Mouse (Mus musculus) kidney, embryonic 15.5 days (tissue): ENCODE measurements around the gene Tnpo3. TPM values are rescaled to one million over a fixed set of nuclear protein-coding genes. Genes with fewer than 3 reads are reported as not detected.
A peak's percentile ranks its signal among the peaks of the same experiment; 100 is the strongest.

ENCODE experiments used
- ATAC-seq: fragments of 200-750 bp; cut with Nextera tagmentation; replicated peaks from 2 replicates; pipeline ENCODE4 v1.8.0; 2017; ENCODE audit warnings: moderate TSS enrichment; ENCODE audit not compliant: low FRiP score
- H3K27ac ChIP-seq: fragments of 300-500 bp; sonication (generic); 2 replicates; pipeline ENCODE4 v1.5.1; 2015; ENCODE audit warnings: mild to moderate bottlenecking, inconsistent platforms
- H3K27me3 ChIP-seq: fragments of 300-500 bp; sonication (generic); 2 replicates; pipeline ENCODE4 v1.6.1; 2015; ENCODE audit warnings: inconsistent platforms
- H3K36me3 ChIP-seq: fragments of 300-500 bp; sonication (generic); 2 replicates; pipeline ENCODE4 v1.6.1; 2015; ENCODE audit warnings: inconsistent platforms
- H3K4me1 ChIP-seq: fragments of 300-500 bp; sonication (generic); 2 replicates; pipeline ENCODE4 v1.6.1; 2015; ENCODE audit warnings: inconsistent platforms
- H3K4me2 ChIP-seq: fragments of 300-500 bp; sonication (generic); 2 replicates; pipeline ENCODE4 v1.6.1; 2015; ENCODE audit warnings: moderate library complexity, mild to moderate bottlenecking, inconsistent platforms
- H3K4me3 ChIP-seq: fragments of 300-500 bp; sonication (generic); replicated peaks from 2 replicates; pipeline ENCODE4 v1.5.1; 2015; ENCODE audit warnings: mild to moderate bottlenecking, inconsistent platforms
- H3K9ac ChIP-seq: fragments of 300-500 bp; sonication (generic); 2 replicates; pipeline ENCODE4 v1.6.1; 2015; ENCODE audit warnings: mild to moderate bottlenecking, inconsistent platforms
- H3K9me3 ChIP-seq: fragments of 300-500 bp; sonication (generic); replicated peaks from 2 replicates; pipeline ENCODE4 v1.6.1; 2016; ENCODE audit warnings: inconsistent platforms
- WGBS: fragments of 180-500 bp; shearing (Covaris S2); methylation state at CpG from one replicate; pipeline ENCODE4 v1.1.7; 2015; ENCODE audit warnings: mixed read lengths; 5-methylcytosine and 5-hydroxymethylcytosine counted together
- polyA plus RNA-seq: library from polyadenylated mRNA; unstranded; fragments of >200 nt; fragmentation: Nextera tagmentation; extraction: Ambion mirVana; gene quantifications from 2 replicates; pipeline ENCODE4 v1.2.1, GENCODE M21; 2015

Gene Tnpo3
- polyA plus RNA-seq, 1 experiment from 2014 or later = 93.2 TPM

GRCm38 (mm10) chr6:29497791-29498190 lies 111.9 kb downstream of the Tnpo3 start:
- Histone ChIP-seq H3K36me3 (peaks cover 38% of the 10 kb centered on the region; the same call in 1 of the 2 replicates), H3K4me3 (no peak overlapping the region), H3K9me3 (no peaks in the 10 kb centered on the region), H3K4me1 (peaks cover 11% of the 10 kb centered on the region; the same call in 1 of the 2 replicates), H3K27ac (no peak overlapping the region), H3K9ac (no peak overlapping the region), H3K27me3 (no peaks in the 10 kb centered on the region), H3K4me2 (no peak overlapping the region)
- 80% methylated on average over 2 of the region's 2 CpGs for WGBS
- peak; percentile 35; the same call in 1 of the 2 replicates for ATAC-seq

GRCm38 (mm10) chr6:29496270-29496669 lies 113.4 kb downstream of the Tnpo3 start:
- Histone ChIP-seq H3K9me3 (no peaks in the 10 kb centered on the region), H3K9ac (no peak overlapping the region), H3K4me1 (peaks cover 11% of the 10 kb centered on the region; the same call in 1 of the 2 replicates), H3K4me2 (peak overlapping the region; percentile 45), H3K27me3 (no peaks in the 10 kb centered on the region), H3K27ac (no peak overlapping the region), H3K36me3 (peaks cover 39% of the 10 kb centered on the region; the same call in 1 of the 2 replicates), H3K4me3 (peak overlapping the region; percentile 10; the same call in 1 of the 2 replicates)
- ATAC-seq = peak; percentile 24
- 37% methylated on average over 25 of the region's 25 CpGs for WGBS

- Histone ChIP-seq H3K4me1 (peaks cover 11% of the 10 kb centered on the region; the same call in 1 of the 2 replicates), H3K4me3 (no peak overlapping the region), H3K9ac (no peak overlapping the region), H3K9me3 (no peaks in the 10 kb centered on the region), H3K4me2 (no peak overlapping the region), H3K27me3 (no peaks in the 10 kb centered on the region), H3K27ac (no peak overlapping the region), H3K36me3 (peaks cover 41% of the 10 kb centered on the region; the same call in 1 of the 2 replicates)
- WGBS = 66% methylated on average over 4 of the region's 4 CpGs
- no peak for ATAC-seq
These were observed 115.6 kb downstream of the Tnpo3 start for GRCm38 (mm10) chr6:29494101-29494500.

Other genes starting within 250 kb of the Tnpo3 start
- 0.26 and 0.29 TPM in 2 replicates for gene Opn1sw, start 221.4 kb downstream of the Tnpo3 start, polyA plus RNA-seq
- 22.5 and 22.6 TPM in 2 replicates for gene Ccdc136, start 213.6 kb downstream of the Tnpo3 start, polyA plus RNA-seq
- gene Flnc, start 176.6 kb downstream of the Tnpo3 start, polyA plus RNA-seq = 7.7 and 9.3 TPM in 2 replicates
- 268 and 287 TPM in 2 replicates for gene Atp6v1f, start 142.2 kb downstream of the Tnpo3 start, polyA plus RNA-seq
- not detected in 2 replicates for gene Atp6v1fnb, start 138.4 kb downstream of the Tnpo3 start, polyA plus RNA-seq
- 24.0 and 27.9 TPM in 2 replicates for gene Kcp, start 101.9 kb downstream of the Tnpo3 start, polyA plus RNA-seq
- gene Irf5, start 83.3 kb downstream of the Tnpo3 start, polyA plus RNA-seq = 6.1 and 7.4 TPM in 2 replicates
- 19.0 and 19.2 TPM in 2 replicates for gene Tspan33, start 84.3 kb upstream of the Tnpo3 start, polyA plus RNA-seq
- 50.7 and 55.0 TPM in 2 replicates for gene Smo, start 125.6 kb upstream of the Tnpo3 start, polyA plus RNA-seq
- gene Ahcyl2, start 158.1 kb upstream of the Tnpo3 start, polyA plus RNA-seq = 16.1 and 16.5 TPM in 2 replicates